Mouse (Mus musculus) heart, postnatal 10 days (tissue): ENCODE measurements around the gene Bicc1. TPM values are rescaled to one million over a fixed set of nuclear protein-coding genes. Genes with fewer than 3 reads are reported as not detected.
"Not testable (repeated sequence)": the region's sequence is repeated elsewhere in the genome, so short reads cannot be mapped to it uniquely, and the experiment has no call there.

Source experiments
- DNase-seq, 2 experiments: peaks; one replicate each; pipeline ENCODE4 v3.0.0; 2021
- intact Hi-C: fragments of 180-260 bp; cut with DNase I; formaldehyde crosslinking; loops from one replicate; pipeline ENCODE4 v1.15.1; 2025
- total RNA-seq, 2 experiments: library from RNA; stranded (reverse); gene quantifications; 2 replicates each; pipeline ENCODE4 v1.2.3; 2021

Gene Bicc1
- total RNA-seq, 2 experiments from 2014 or later: 33.6 to 36.8 TPM

GRCm38 (mm10) chr10:70960396-70960795 lies 199.1 kb downstream of the Bicc1 start:
- intact Hi-C loops: loop anchor here (5.0 kb wide), 5 partner anchors 148 to 643 kb away; no protein-coding TSS in a partner anchor
- not testable (repeated sequence) for DNase-seq

- intact Hi-C loops: no loop called here
- no peak for DNase-seq
Measured at GRCm38 (mm10) chr10:70952770-70953147, 206.7 kb downstream of the Bicc1 start.

- intact Hi-C loops: no loop called here
- no peak for DNase-seq
Measured at GRCm38 (mm10) chr10:70952056-70952769, 207.3 kb downstream of the Bicc1 start.

- no peak for DNase-seq
- intact Hi-C loops: no loop called here
Measured at GRCm38 (mm10) chr10:70950105-70950424, 209.4 kb downstream of the Bicc1 start.

- no peak for DNase-seq
- intact Hi-C loops: no loop called here
Measured at GRCm38 (mm10) chr10:70949254-70950104, 210.0 kb downstream of the Bicc1 start.

- intact Hi-C loops: no loop called here
- no peak for DNase-seq
Measured at GRCm38 (mm10) chr10:70948276-70948675, 211.2 kb downstream of the Bicc1 start.

GRCm38 (mm10) chr10:70946121-70946520 lies 213.4 kb downstream of the Bicc1 start:
- intact Hi-C loops, DNase-seq: not testable (repeated sequence)

- DNase-seq: no peak
- intact Hi-C loops: no loop called here
Measured at GRCm38 (mm10) chr10:70945076-70945475, 214.4 kb downstream of the Bicc1 start.

GRCm38 (mm10) chr10:70941623-70942022 lies 217.9 kb downstream of the Bicc1 start:
- intact Hi-C loops: loop anchor here (5.0 kb wide), 1 partner anchor 124 kb away; no protein-coding TSS in a partner anchor
- peak in 1 of 2 experiments; percentile 40 for DNase-seq

GRCm38 (mm10) chr10:70939751-70940150 lies 219.7 kb downstream of the Bicc1 start:
- intact Hi-C loops: loop anchor here (5.0 kb wide), 1 partner anchor 122 kb away; no protein-coding TSS in a partner anchor
- peak; percentile 71 to 76 for DNase-seq

GRCm38 (mm10) chr10:70937450-70937849 lies 222.1 kb downstream of the Bicc1 start:
- peak; percentile 72 to 77 for DNase-seq
- intact Hi-C loops: no loop called here

GRCm38 (mm10) chr10:70936008-70936407 lies 223.5 kb downstream of the Bicc1 start:
- DNase-seq: no peak
- intact Hi-C loops: no loop called here

- intact Hi-C loops: no loop called here
- DNase-seq: no peak
Measured at GRCm38 (mm10) chr10:70926126-70926525, 233.4 kb downstream of the Bicc1 start.

- intact Hi-C loops: no loop called here
- no peak for DNase-seq
Measured at GRCm38 (mm10) chr10:70924348-70924747, 235.2 kb downstream of the Bicc1 start.

GRCm38 (mm10) chr10:70923936-70924335 lies 235.6 kb downstream of the Bicc1 start:
- no peak for DNase-seq
- intact Hi-C loops: no loop called here

- DNase-seq: no peak
- intact Hi-C loops: no loop called here
Measured at GRCm38 (mm10) chr10:70921481-70921880, 238.0 kb downstream of the Bicc1 start.

- DNase-seq: no peak
- intact Hi-C loops: no loop called here
Measured at GRCm38 (mm10) chr10:70919851-70920250, 239.6 kb downstream of the Bicc1 start.

- intact Hi-C loops: no loop called here
- DNase-seq: no peak
Measured at GRCm38 (mm10) chr10:70919031-70919663, 240.4 kb downstream of the Bicc1 start.

GRCm38 (mm10) chr10:70916697-70917096 lies 242.8 kb downstream of the Bicc1 start:
- intact Hi-C loops: no loop called here

GRCm38 (mm10) chr10:70915096-70915495 lies 244.4 kb downstream of the Bicc1 start:
- intact Hi-C loops: no loop called here

More at GRCm38 (mm10) chr10:70916697-70917096, 242.8 kb downstream of the Bicc1 start:
- DNase-seq: no peak

GRCm38 (mm10) chr10:70903936-70904335 lies 255.6 kb downstream of the Bicc1 start:
- intact Hi-C loops: no loop called here
- no peak for DNase-seq

More at GRCm38 (mm10) chr10:70915096-70915495, 244.4 kb downstream of the Bicc1 start:
- no peak for DNase-seq
